Mouse (Mus musculus) embryonic facial prominence, embryonic 11.5 days (tissue): ENCODE results near the gene Mfng. TPM values are rescaled to one million over a fixed set of nuclear protein-coding genes. Genes with fewer than 3 reads are reported as not detected.

Experiments used
- ATAC-seq: fragments of 200-750 bp; cut with Nextera tagmentation; replicated peaks from 2 replicates; pipeline ENCODE4 v1.8.0; 2017; ENCODE audit warnings: low read depth; ENCODE audit not compliant: insufficient number of reproducible peaks, low FRiP score, low TSS enrichment
- DNase-seq: peaks from one replicate; pipeline ENCODE4 v3.0.0-alpha.2; 2015; ENCODE audit warnings: low spot score
- H3K27ac ChIP-seq: fragments of 300-500 bp; sonication (generic); replicated peaks from 2 replicates; pipeline ENCODE4 v1.5.1; 2014; ENCODE audit warnings: mild to moderate bottlenecking, low read depth, low read length, control low read depth
- H3K27me3 ChIP-seq: fragments of 300-500 bp; sonication (generic); 2 replicates; pipeline ENCODE4 v1.6.1; 2014; ENCODE audit warnings: mild to moderate bottlenecking, low read length, moderate library complexity, mixed read lengths; ENCODE audit not compliant: control insufficient read depth, insufficient read depth
- H3K36me3 ChIP-seq: fragments of 300-500 bp; sonication (generic); replicated peaks from 2 replicates; pipeline ENCODE4 v1.6.1; 2014; ENCODE audit warnings: low read depth, mild to moderate bottlenecking, low read length, moderate library complexity, mixed read lengths; ENCODE audit not compliant: control insufficient read depth, insufficient read depth
- H3K4me1 ChIP-seq: fragments of 300-500 bp; sonication (generic); 2 replicates; pipeline ENCODE4 v1.6.1; 2014; ENCODE audit warnings: low read length, mixed read lengths; ENCODE audit not compliant: control insufficient read depth, insufficient read depth
- H3K4me2 ChIP-seq: fragments of 300-500 bp; sonication (generic); 2 replicates; pipeline ENCODE4 v1.6.1; 2014; ENCODE audit warnings: low read depth, mild to moderate bottlenecking, control low read depth, low read length, moderate library complexity
- H3K4me3 ChIP-seq: fragments of 300-500 bp; sonication (generic); 2 replicates; pipeline ENCODE4 v1.5.1; 2014; ENCODE audit warnings: low read depth, low read length, control low read depth
- H3K9ac ChIP-seq: fragments of 300-500 bp; sonication (generic); replicated peaks from 2 replicates; pipeline ENCODE4 v1.6.1; 2014; ENCODE audit warnings: mild to moderate bottlenecking, control low read depth, low read length
- H3K9me3 ChIP-seq: fragments of 300-500 bp; sonication (generic); replicated peaks from 2 replicates; pipeline ENCODE4 v1.6.1; 2016; ENCODE audit warnings: mild to moderate bottlenecking, low read length, inconsistent platforms, mixed read lengths; ENCODE audit not compliant: control insufficient read depth
- WGBS: fragments of 180-500 bp; shearing (Covaris S2); extraction: QIAGEN DNeasy Blood & Tissue Kit; methylation state at CpG from one replicate; pipeline ENCODE4 v1.1.7; 2014; 5-methylcytosine and 5-hydroxymethylcytosine counted together
- polyA plus RNA-seq: library from polyadenylated mRNA; unstranded; fragments of >200 nt; fragmentation: Nextera tagmentation; extraction: Ambion mirVana; gene quantifications from 2 replicates; pipeline ENCODE4 v1.2.1, GENCODE M21; 2014

Mfng gene
- polyA plus RNA-seq, 1 experiment from 2014 or later: 15.9 TPM

- Histone ChIP-seq H3K27me3 (no peaks in the 10 kb centered on the region), H3K9me3 (no peaks in the 10 kb centered on the region; the same call in 1 of the 2 replicates), H3K4me1 (no peaks in the 10 kb centered on the region), H3K36me3 (no peaks in the 10 kb centered on the region), H3K4me2 (no peak overlapping the region; the same call in 1 of the 2 replicates), H3K9ac (no peak overlapping the region), H3K4me3 (no peak overlapping the region), H3K27ac (no peak overlapping the region)
- DNase-seq: no peak
- ATAC-seq: no peak; the same call in 1 of the 2 replicates
- 76% methylated on average over 5 of the region's 5 CpGs for WGBS
These were observed 9.6 kb downstream of the Mfng start for GRCm38 (mm10) chr15:78763704-78764103.

DNA sequence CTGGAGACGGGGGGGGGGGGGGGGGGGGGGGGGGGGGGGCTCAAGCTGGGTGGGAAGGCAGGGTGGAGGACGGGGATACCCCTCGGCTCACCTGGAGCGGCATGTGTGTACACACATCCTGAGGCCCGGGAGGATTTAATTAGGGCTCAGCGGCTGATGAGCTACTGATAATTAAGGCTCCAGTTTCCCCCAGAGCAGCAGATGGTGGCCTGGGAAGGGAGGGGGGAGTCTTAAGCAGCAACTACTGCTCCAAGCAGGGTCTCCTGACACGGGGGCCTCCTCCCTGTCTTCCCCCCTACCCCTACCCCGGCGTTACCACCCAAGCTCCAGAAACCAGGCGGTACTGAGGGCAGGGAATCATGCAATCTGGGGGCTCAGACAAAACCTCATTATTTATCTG, 10.1 kb downstream of the Mfng start:
- H3K27me3 ChIP-seq: no peaks in the 10 kb centered on the region
- ATAC-seq: no peak
- H3K9me3 ChIP-seq: no peaks in the 10 kb centered on the region
- no peak overlapping the region for H3K4me3 ChIP-seq
- WGBS: 37% methylated on average over 9 of the region's 10 CpGs
- H3K4me1 ChIP-seq: no peaks in the 10 kb centered on the region
- no peaks in the 10 kb centered on the region for H3K36me3 ChIP-seq
- H3K9ac ChIP-seq: no peak overlapping the region
- no peak overlapping the region for H3K27ac ChIP-seq
- peak; percentile 35 for DNase-seq
- H3K4me2 ChIP-seq: no peak overlapping the region

- ATAC-seq: no peak
- 79% methylated on average over 13 of the region's 13 CpGs for WGBS
- Histone ChIP-seq H3K9me3 (no peaks in the 10 kb centered on the region), H3K9ac (no peak overlapping the region), H3K4me1 (no peaks in the 10 kb centered on the region), H3K27ac (no peak overlapping the region), H3K27me3 (no peaks in the 10 kb centered on the region), H3K4me2 (no peak overlapping the region), H3K4me3 (no peak overlapping the region), H3K36me3 (no peaks in the 10 kb centered on the region)
- DNase-seq: no peak
These were observed 12.2 kb downstream of the Mfng start for GRCm38 (mm10) chr15:78761112-78761511.

- H3K36me3 ChIP-seq: no peaks in the 10 kb centered on the region
- ATAC-seq (no peak), DNase-seq (no peak)
- H3K9me3 ChIP-seq: no peaks in the 10 kb centered on the region
- no peak overlapping the region for H3K9ac ChIP-seq
- H3K4me2 ChIP-seq: no peak overlapping the region
- H3K4me3 ChIP-seq: no peak overlapping the region
- no peaks in the 10 kb centered on the region for H3K27me3 ChIP-seq
- H3K4me1 ChIP-seq: no peaks in the 10 kb centered on the region
- no peak overlapping the region for H3K27ac ChIP-seq
- 83% methylated on average over 6 of the region's 6 CpGs for WGBS
These were observed 15.1 kb downstream of the Mfng start for GRCm38 (mm10) chr15:78758132-78758531.

- Histone ChIP-seq H3K9ac (no peak overlapping the region), H3K4me3 (no peak overlapping the region), H3K9me3 (no peaks in the 10 kb centered on the region), H3K4me2 (no peak overlapping the region), H3K27me3 (no peaks in the 10 kb centered on the region), H3K27ac (no peak overlapping the region), H3K4me1 (no peaks in the 10 kb centered on the region), H3K36me3 (no peaks in the 10 kb centered on the region)
- 75% methylated on average over 12 of the region's 12 CpGs for WGBS
- no peak for ATAC-seq
- DNase-seq: no peak
These were observed 17.1 kb downstream of the Mfng start for GRCm38 (mm10) chr15:78755966-78756725.

DNA sequence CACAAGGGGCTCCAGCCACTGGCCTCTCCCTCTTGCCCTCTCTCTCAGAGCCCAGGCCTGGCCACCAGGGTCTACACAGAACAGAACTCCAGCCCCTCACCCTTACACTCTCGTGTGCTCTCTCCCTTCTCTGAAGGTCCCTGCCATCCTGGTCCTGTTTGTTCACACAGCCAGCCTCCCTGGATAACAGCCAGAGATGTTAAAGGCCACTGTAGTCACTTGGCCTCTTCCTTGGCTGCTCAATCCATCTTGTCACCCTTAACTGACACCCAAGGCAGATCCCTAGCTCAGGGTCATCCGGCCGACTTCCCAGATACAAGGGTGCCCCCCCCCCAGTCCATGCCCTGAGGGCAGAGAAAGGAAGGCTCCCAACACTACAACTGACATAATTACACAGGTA, 18.0 kb downstream of the Mfng start:
- Histone ChIP-seq H3K9ac (no peak overlapping the region), H3K27me3 (no peaks in the 10 kb centered on the region), H3K36me3 (no peaks in the 10 kb centered on the region), H3K9me3 (no peaks in the 10 kb centered on the region), H3K4me2 (no peak overlapping the region), H3K4me1 (no peaks in the 10 kb centered on the region), H3K27ac (no peak overlapping the region), H3K4me3 (no peak overlapping the region)
- ATAC-seq (no peak), DNase-seq (no peak)
- 68% methylated on average over 3 of the region's 3 CpGs for WGBS

- H3K27ac ChIP-seq: no peak overlapping the region
- no peak overlapping the region for H3K9ac ChIP-seq
- DNase-seq: no peak
- H3K4me3 ChIP-seq: no peak overlapping the region
- H3K27me3 ChIP-seq: no peaks in the 10 kb centered on the region
- H3K4me2 ChIP-seq: no peak overlapping the region
- H3K36me3 ChIP-seq: no peaks in the 10 kb centered on the region
- H3K9me3 ChIP-seq: no peaks in the 10 kb centered on the region
- H3K4me1 ChIP-seq: no peaks in the 10 kb centered on the region
- no peak for ATAC-seq
- WGBS: 70% methylated on average over 5 of the region's 5 CpGs
These were observed 19.1 kb downstream of the Mfng start for GRCm38 (mm10) chr15:78754144-78754543.

- no peaks in the 10 kb centered on the region for H3K4me1 ChIP-seq
- H3K9ac ChIP-seq: no peak overlapping the region
- DNase-seq: no peak
- H3K9me3 ChIP-seq: no peaks in the 10 kb centered on the region
- no peak overlapping the region for H3K4me2 ChIP-seq
- H3K4me3 ChIP-seq: no peak overlapping the region
- no peaks in the 10 kb centered on the region for H3K36me3 ChIP-seq
- ATAC-seq: no peak
- H3K27ac ChIP-seq: no peak overlapping the region
- H3K27me3 ChIP-seq: no peaks in the 10 kb centered on the region
These were observed 20.3 kb downstream of the Mfng start for GRCm38 (mm10) chr15:78752991-78753390.
